Mouse (Mus musculus): Measurements from ENCODE around the gene Morn5. TPM values are rescaled to one million over a fixed set of nuclear protein-coding genes. Genes with fewer than 3 reads are reported as not detected.
A peak's percentile ranks its signal among the peaks of the same experiment; 100 is the strongest.

Morn5 gene
- total RNA-seq, 2 experiments from 2014 or later: not detected

DNA sequence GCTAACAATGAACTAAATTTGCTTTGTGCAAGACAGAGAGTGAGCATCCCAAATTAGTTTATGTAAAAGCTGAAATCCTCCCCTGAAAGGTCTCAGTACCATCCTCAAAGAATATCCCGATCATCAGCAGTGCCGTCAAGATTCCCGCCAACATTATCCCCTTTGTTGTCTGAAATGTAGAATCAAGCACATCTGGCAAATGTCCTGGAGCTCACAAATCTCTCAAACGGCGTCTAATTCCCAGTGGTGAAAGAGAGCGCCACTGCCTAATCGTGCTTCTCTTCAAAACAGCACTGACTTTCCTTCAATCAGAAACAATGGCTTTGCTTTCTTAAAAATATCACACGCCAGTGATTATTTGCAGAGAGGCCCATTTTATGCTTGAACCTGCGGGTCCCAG, 17.9 kb downstream of the Morn5 start:
- ATAC-seq (replicated peaks; ENCODE audit: poor library complexity): no peak

DNA sequence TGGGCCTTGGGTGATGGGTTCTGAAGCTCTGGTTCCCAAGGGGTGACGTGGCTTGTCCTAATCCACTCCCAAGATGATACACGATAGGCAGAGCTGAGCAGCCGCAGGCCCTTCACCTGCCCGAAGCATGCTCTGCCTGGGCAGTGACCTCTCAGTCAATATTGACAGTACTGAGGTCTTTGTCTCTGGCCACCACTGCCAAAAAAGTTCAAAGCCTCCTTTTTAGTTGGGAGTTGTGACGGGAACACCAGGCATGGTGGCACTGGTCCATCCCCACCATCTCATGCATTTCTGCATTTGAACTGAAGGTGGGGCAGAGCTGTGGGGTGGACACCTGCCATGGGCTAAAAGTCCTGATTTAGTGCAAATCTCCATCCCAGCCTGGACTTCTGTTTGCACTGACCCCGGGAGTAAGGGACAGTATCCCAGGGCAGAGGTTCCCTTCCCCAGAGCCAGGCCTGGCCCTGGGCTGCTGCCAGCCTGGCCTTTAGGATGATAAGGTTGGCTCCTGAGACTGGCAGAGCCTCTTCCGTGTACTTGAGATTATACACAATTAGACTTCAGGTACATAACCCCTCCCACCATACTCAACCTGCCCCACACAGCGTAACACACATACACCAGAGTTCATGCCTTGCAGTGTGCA, 22.5 kb downstream of the Morn5 start:
- ATAC-seq (replicated peaks; ENCODE audit: poor library complexity): no peak

DNA sequence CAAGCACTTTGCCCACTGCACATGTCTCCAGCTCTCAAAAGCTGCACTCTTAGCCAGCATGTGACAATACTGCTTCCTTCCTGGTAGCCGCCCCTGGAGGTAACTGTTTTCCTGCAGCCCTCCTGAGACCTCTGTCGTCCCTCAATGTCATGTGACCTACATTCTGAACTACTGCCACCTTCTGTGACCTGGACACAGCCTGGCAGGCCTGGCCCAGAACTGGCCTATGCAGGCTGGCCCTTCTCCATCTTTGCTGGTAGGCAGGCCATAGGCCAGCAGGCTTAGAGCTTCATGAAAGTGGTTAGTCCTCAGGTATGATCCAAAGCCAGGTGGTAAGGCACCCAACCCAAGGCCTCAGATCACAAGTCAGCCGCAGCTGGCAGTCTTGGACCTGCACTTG, 24.5 kb downstream of the Morn5 start:
- 0 out of 2 replicates have a peak, but pooled peaks have one; percentile 17 for ATAC-seq (replicated peaks; ENCODE audit: poor library complexity)

DNA sequence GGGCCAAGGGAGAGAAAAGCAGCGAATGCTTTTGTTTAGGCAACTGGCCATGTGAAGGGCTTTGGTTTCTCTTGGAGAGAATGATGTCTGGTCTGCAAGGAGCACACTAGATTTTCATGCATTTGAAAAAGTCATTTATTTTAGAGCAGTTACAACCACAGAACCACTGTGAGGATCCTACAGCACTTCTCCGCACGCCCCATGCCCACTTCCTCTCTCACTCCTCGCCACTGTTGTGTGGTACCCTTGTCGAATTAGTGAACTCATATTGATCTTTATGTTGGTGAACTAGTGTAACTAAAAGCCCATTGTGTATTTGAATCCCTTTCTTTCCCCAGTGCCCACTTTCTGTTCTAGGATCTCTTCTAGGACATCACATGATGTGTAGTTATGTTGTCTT, 26.0 kb downstream of the Morn5 start:
- 0 out of 2 replicates have a peak, but pooled peaks have one; percentile 52 for ATAC-seq (replicated peaks; ENCODE audit: poor library complexity)

DNA sequence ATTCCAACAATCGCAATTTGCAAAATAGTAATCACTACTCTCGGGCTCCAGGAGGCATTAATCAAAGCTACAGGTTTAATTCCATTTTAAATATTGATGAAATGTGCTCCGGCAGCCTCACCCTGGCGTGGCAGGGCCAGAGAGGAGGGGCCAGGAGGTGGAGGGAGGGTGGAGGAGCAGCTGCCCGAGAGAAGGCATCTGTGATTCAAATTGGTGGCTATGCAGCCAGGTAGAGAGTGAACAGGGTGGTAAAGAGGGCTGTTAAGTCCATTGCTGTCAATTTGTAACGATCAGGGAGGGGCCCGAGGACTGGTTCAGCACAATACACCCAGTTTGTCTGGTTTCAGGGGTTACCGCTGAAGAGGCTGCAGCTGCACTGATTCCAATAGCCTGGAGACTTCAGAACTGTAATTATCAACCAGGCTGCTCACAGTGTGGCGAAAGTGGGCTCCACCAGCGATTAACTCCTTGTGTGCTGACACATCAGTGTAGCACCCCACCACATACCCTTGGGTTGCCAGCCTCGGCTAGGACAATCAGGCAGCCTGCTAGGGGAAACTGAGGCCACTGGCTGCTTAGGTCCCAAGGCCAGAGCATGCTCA, 28.0 kb downstream of the Morn5 start:
- no peak for ATAC-seq (replicated peaks; ENCODE audit: poor library complexity)

DNA sequence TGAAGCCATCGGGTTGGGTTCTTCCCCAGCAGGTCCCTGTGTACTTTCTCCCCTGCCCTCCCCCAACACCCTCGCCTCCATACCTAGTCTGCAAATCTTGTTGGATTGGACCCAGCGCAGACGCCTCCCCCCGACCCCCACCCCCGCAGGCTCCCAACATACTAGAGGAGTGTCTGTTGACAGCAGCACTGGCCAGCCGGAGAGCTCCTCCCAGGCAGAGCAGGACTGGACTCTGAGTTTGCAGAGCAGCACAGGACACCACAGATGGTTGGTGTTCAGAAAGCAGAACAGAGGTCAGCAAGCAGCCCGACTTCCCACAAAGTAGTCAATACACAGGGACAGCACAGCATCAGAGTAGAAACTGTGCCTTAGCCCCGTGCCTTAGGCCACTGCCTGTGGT, 32.2 kb downstream of the Morn5 start:
- ATAC-seq (replicated peaks; ENCODE audit: poor library complexity): no peak

DNA sequence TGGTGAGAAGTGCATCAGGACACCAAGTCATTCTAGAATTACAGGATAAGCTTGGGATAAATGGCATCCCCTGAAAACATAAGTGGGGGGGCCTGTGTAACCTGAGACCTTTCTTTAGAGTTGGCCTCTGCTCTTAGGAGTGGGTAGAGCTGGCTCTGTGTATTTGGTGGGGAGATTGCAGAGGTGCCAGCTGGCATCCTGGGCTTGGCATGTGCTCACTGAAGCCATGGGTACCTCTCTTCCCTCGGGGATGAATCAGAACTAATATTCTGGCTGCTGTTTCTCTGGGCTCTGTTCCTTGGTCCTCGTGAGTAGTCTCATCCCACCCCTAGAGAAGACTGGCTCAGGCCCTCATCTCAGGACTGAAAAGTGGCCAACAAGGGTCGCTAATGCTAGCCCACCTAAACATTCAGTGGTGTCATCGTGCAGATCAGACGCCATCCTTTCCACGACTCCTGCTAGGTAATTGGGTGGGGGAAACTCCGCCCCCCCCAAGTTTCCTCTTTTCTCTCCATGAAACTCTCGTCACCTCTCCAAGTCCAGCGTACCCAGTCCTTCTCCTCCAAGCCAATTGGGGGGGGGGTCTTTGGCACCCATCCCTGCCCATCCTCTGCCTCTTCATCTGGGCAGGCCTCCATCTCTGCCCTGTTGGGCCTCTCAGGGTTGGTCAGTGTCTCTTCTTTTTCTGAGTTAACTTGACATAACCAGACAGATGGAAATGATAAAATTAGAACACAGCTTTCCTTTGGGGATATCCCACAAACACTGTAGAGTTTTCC, 33.7 kb downstream of the Morn5 start:
- no peak for ATAC-seq (replicated peaks; ENCODE audit: poor library complexity)

DNA sequence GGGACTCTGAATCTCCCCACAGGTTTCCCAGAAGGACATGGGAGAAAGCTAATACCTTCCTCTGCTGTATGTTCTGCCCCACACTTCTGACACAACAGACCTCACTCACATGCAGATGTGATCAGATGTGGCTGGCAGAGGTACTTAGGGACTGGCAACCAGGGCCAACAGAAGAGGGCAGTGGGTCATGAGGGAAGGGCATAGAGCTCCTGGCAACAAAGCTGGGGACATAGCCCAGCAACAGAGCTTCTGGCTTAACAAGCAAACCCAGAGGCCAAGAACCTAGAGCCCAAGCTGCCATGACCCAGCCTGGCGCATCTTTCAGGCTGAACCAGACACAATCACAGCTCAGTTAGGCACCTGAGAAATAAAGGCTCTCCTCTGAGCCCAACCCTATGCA, 35.8 kb downstream of the Morn5 start:
- no peak for ATAC-seq (replicated peaks; ENCODE audit: poor library complexity)

DNA sequence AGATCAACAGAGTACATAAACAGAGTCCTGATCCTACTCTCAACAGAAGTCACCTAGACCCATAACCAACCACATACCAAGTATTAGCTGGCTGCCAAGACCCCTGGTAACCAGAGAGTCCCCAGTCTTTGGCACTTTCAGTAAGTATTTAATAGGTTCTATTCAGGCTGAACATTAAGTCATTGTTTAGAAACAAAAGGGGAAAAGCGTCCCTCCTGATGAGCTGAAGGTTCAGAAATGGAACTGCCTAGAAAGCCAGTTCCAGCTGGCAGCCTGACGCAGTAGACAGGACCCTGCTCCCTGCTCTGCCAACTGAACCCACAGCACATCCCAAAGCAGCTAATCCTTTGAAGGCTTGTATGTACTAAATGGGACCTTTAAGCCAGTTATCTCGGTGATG, 39.9 kb downstream of the Morn5 start:
- no peak for ATAC-seq (replicated peaks; ENCODE audit: poor library complexity)

DNA sequence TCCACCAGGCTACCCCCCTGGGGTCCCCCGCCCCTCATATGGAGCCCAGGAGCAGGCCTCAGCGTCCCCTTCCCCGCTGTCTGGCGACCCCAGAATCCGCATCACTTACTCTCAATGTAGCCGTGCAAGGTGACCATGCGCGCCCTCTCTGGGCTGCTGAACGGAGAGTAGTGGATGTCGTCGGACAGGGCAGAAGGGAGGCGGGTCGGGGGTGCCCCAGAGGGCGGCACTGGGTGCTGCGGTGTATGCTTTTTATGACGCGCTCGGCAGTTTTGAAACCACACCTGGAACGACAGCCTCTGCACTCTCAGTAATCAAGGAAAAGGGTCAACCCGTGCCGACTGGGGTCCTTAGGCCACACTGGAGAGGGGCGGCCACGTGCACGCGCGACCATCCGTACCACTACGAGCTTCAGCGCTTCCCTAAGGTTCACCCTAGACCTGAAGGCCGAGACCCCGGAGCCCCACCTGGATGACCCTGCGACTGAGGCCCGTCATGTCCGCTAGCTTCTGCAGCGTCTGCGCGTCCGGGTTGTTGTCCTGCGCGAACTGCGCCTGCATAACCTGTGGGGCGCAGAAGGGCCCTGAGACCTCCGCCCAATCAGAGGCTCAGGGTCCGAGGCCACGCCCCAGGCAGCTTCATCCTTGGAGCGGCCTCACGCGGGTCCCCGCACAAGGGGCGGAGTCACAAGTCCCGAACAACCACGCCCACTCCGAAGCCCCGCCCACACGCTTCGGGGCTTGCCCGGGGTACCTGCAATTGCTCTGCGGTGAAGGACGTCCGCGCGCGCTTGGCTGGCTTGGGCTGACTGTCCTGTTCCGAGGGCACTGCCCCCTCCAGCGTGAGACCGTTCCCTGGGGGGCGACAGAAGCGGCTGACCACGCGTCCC, 41.8 kb downstream of the Morn5 start:
- peak; percentile 81 for ATAC-seq (replicated peaks; ENCODE audit: poor library complexity)

DNA sequence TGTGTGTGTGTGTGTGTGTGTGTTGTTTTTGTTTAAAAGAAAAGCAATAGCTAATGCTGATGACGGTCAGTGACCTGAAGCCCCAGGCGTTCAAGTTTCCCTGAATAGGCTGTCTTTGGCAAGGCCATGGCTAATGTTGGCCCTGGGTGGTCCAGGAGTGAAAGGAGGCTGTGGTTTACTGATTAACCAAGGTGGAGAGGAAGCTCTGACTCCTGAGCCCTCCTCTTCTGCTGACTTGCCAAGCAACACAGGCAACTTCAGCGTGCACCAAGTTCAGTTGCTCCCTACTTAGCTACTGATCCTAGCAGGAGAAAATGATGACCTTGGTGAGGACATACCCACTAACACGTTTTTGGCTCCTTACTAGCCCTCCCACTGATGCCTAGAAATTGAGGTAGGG, 43.5 kb downstream of the Morn5 start:
- no peak for ATAC-seq (replicated peaks; ENCODE audit: poor library complexity)

DNA sequence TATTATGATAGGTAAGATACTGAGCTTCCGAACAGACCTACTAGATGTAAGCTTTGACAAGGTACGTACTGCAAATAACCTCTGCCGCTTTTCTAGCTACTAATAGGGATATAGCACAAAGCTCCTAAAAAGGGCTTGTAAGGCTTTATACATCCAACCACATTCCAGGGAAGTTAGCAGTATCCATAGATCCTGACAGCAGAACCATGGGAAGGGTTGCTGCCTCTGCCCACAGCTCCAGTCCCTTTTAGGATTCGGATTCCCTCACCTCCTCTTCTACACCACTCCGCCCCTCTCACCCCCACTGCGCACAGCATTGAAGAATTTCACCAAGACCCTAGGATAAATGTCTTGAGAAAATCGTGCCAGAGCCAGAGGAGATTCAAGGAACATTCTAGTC, 44.0 kb downstream of the Morn5 start:
- ATAC-seq (replicated peaks; ENCODE audit: poor library complexity): no peak

DNA sequence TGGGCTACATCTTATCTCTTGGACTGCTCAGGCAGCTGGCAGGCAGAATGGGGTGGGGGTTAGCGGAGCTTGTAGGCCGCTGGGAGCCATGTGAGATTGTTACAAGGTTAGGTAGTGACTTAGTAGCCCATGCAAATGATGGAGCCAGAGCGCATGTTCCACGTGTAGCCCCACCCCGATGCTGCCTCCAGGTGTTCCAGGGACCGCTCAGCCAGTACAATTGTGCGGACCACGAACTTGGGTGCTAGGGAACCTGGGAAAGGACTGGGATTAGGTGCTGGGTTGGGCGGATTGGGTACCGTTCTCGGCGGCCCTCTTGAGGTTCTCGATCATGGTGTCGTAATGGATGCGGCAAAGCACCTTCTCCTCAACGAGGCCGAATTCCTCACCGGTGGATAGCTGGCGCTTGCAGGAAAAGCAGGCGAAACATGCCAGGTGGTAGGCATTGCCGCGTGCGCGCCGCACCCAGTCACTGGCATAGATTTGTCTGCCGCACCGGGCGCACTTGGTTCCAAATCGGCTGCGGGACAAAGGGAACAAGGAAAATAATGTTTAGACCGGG, 44.7 kb downstream of the Morn5 start:
- ATAC-seq (replicated peaks; ENCODE audit: poor library complexity): no peak

DNA sequence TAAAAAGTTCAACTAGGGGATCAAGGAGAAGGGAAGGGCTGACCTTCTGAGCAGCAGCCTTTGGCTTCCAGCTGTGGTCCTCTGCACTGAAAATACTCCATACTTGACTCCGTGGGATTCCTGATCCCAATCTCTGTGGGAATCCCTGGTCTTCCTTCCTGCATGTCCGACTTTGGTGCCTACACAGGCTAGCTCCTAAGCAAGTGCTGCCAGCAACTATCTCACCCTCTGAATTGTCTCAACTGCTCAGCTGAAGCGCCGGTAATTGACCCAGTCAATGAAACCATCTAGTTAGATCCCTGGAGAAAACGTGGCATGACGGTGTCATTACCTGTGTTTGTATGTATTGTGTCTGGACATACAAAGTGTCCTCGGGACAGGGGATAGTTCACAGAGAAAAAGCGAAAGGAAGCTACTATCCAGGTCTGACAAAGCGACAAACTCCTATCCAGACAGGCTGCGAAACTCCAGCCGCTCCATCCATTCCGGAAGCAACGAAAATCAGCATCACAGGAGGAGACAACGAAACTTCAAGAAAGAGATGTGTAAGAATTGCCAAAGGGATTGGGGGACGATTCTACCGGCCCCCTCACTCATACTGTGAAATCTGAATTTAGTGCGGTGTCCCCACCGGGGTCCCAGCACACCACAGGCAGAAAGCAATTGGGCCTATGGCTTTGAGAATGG, 48.0 kb downstream of the Morn5 start:
- no peak for ATAC-seq (replicated peaks; ENCODE audit: poor library complexity)

DNA sequence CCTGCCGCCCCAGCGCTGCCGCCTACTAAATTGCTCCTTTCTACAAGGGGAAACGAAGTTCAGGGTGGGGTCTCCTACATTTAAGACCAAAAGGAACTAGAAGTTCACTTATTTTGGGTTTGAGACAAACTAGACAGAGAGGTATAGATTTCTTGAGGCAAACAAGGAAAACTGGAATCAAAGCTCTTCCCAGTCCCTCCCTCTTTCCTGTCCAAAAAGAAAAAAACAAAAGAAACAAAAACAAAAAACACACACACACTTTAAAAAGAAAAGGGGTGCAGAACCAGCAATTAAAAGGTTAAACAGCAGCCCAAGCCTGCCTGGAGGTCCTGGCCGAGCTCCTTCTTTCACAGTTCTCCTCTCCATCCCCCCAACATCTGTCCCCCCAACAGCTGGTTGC, 48.8 kb downstream of the Morn5 start:
- ATAC-seq (replicated peaks; ENCODE audit: poor library complexity): no peak

DNA sequence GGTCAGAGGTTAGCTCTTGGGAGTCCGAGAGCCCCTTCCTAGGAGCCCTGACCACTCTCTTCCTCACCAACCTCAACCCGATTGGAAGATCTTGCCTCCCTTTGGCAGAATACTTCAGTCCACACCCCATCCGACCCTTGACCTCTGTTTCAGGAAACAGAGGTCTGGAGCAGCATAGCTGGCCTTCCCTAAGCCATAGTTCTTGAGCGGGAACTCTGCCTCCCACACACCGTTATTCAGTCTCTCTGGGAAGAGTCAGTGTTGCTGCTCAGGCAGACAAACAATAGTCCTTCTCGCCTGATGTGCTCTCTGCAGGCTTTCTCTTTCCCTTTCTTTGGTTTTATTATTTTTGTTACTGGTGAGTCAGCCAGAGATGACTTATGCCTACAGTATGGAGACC, 50.5 kb downstream of the Morn5 start:
- no peak for ATAC-seq (replicated peaks; ENCODE audit: poor library complexity)

DNA sequence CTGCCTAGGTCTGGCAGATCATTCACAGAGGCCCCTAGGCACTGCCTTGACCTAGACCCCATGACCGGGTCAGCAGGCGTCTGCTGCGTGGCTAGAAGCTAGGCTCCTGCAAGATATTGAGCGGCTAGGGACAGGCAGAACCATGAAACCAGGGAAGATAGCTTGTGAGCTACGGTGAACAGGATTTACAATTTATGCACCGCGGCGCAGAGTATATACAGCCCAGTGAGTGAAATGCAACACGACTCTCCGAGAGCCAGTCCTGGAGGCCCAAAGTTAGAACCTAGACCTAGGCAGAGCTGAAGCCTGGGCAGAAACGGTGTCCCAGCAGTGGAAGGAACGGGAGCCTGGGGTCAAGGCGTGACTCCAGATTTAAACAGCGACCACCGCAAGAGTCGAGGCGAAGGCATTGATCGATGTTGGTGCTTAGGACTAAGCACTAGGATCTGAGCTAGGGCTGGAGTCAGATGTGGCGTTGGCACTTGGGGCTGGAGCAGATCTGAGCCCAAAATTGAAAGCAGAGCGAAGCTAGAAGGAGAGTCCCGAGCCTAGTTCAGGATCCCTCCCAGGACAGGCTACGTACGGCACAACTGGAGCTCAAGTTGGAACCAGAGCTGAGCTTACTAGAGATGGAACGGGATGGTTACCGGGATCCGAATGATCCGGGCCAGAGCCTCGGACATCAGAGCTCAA, 52.8 kb downstream of the Morn5 start:
- ATAC-seq (replicated peaks; ENCODE audit: poor library complexity): no peak

DNA sequence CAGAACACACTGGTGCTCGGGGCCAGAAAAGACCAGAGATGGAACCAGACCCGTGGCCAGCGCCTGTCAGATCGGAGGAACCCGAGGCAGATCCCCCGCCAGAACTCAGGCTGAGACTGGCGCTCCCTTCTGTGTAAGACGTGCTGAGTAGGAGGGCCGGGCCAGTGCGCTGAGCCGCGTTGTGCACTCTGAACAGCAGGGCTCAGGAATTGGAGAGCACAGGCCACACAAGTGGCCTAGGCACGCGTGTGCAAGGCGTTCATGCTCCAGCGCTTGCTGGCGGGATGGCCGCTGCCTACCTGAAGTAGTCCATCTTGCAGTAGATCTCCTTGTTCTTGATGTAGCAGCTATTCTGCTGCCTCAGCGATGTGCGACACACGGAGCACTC, 53.3 kb downstream of the Morn5 start:
- 0 out of 2 replicates have a peak, but pooled peaks have one; percentile 29 for ATAC-seq (replicated peaks; ENCODE audit: poor library complexity)

DNA sequence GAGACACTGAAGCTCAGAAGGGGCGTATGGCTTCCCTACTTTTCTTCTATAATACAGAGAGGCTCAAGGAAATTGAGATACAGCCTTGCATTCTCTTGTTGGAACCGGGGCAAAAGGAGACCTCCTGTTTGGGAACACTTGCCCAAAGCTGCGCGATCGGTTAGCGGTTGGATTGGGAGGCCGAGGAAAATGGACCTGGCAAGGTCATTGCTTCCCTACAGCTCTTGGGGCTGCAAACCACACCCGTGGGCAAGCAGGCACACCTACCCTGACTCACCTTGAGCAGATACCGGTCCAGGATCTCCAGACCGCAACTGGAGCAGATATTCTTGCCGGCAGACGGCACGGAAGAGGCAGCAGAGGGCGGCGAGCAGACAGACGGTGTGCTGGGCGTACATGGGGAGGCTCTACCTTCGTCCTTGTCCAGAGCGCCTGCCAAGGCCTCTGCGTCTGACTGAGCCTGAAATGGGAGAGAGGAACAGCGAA, 53.9 kb downstream of the Morn5 start:
- ATAC-seq (replicated peaks; ENCODE audit: poor library complexity): no peak
